Mouse (Mus musculus): ENCODE measurements at regions not wholly inside any gene's neighbourhood (a gene's known extent, or its start where the extent isn't known, plus 50 kb on each side); places are given as distances from the start of the nearest gene placed in this dataset.

GRCm38 (mm10) chr15:52570256-52570655, 1314.5 kb upstream of the Gm7489 start:
- DNase-seq (ENCODE audit: low spot score), result no peak

DNA sequence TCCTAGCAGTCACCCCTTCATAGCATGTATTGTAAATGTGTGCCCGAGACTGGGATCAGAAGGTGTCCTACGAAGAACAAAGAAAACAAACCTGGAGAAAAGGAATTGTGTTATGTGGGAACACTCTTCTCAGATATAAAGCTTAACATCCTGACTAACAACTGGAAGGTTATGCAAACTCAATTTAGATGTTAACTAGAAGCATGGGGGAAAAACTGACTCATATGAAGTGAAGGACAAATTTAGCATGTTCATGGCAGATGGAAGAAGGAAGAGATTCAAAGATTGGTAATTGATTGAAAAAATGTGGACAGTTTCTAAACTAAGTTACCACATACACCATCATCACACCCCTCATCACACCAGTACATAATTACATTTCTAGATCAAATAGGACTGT, 1307.1 kb upstream of the Gm7489 start:
- DNase-seq (ENCODE audit: low spot score), result no peak

DNA sequence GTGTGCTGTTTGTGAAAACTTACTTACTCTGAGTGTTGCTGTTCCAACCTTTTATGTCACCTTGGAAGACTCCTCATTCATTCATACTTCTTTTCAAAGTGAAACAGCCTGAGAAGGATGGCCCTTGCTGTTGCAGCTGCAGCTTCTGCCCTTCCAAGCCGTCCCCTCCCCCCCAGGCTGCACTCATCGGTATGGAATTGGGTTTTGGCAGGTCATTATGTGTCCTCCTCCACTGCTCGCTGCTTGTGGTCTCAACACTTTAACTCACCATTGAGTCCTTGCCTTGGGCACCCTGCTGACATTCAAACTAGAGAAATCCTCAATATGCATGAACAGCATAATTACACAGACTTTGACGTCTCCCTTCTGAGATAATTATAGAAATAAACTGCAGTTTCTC, 1295.3 kb upstream of the Gm7489 start:
- no peak for DNase-seq (ENCODE audit: low spot score)

DNA sequence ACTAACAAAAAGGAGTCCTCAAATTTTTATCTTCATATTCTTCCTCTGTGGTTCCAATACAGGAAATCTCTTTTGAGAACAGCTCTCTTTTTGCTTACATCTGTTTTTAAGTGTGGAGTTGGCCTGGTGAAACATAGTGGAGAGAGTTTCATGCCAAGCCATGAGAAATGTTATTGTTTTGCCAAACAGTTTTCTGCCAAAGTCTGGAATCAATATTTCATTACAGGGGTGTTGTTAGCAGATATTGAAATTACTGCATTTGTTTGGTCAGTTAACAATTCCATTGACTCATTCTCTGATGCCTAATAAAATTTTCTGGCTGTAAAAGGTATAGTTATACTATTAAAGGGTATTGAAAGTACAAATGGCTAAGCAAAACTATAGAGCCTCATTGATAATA, 1285.2 kb upstream of the Gm7489 start:
- peak; percentile 3 for DNase-seq (ENCODE audit: low spot score)

GRCm38 (mm10) chr15:52599957-52600356, 1284.7 kb upstream of the Gm7489 start:
- DNase-seq (ENCODE audit: low spot score), result no peak

GRCm38 (mm10) chr15:52639790-52640189, 1244.9 kb upstream of the Gm7489 start:
- DNase-seq (ENCODE audit: low spot score), result no peak

DNA sequence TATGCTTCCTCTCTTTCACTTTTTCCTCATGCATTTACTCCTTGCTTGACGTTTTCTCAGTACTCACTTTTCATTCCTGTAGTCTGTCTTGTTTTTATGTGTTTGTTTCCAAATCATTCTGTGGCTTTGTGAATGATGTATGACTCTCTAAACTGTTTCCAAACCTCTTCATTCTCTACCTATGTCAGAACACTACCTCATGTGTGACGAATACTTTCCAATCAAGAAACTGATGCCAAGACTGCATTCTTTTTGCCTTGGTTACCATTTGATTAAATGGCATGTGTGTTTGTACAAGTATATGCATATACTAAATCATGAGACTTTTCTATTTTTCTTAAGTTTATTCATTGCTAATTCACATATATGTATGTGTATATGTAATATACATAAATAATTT, 1238.7 kb upstream of the Gm7489 start:
- DNase-seq (ENCODE audit: low spot score), result no peak

DNA sequence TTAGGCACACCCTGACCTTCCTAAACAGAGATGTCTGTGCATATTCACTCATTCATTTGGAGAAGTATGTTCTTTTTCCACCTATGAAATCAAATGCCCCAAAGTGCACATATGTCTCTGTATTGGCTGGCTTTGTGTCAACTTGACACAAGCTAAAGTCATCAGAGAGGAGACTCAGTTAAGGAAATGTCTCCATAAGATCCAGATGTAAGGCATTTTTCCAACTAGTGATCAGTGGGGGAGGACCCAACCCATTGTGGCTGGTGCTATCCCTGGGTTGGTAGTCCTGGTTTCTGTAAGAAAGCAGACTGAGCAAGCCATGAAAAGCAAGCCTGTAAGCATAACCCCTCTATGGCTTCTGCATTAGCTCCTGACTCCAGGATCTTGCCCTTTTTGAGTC, 1226.8 kb upstream of the Gm7489 start:
- no peak for DNase-seq (ENCODE audit: low spot score)

Measured in adipocyte (in vitro differentiated cells).